Mouse (Mus musculus) limb, embryonic 12.5 days (tissue): ENCODE measurements at regions not wholly inside any gene's neighbourhood (a gene's known extent, or its start where the extent isn't known, plus 50 kb on each side); places are given as distances from the start of the nearest gene placed in this dataset.

Source experiments
- ATAC-seq: fragments of 200-750 bp; cut with Nextera tagmentation; 2 replicates; pipeline ENCODE4 v1.8.0; 2017; ENCODE audit warnings: low read depth, moderate TSS enrichment; ENCODE audit not compliant: insufficient number of reproducible peaks, insufficient read depth, low FRiP score, low TSS enrichment
- H3K27ac ChIP-seq: fragments of 300-500 bp; sonication (generic); 2 replicates; pipeline ENCODE4 v1.5.1; 2016; ENCODE audit warnings: mild to moderate bottlenecking, moderate library complexity
- H3K27me3 ChIP-seq: fragments of 300-500 bp; sonication (generic); 2 replicates; pipeline ENCODE4 v1.6.1; 2016; ENCODE audit warnings: mild to moderate bottlenecking, moderate library complexity
- H3K36me3 ChIP-seq: fragments of 300-500 bp; sonication (generic); 2 replicates; pipeline ENCODE4 v1.6.1; 2016; ENCODE audit warnings: mild to moderate bottlenecking, moderate library complexity
- H3K4me1 ChIP-seq: fragments of 300-500 bp; sonication (generic); replicated peaks from 2 replicates; pipeline ENCODE4 v1.6.1; 2016
- H3K4me2 ChIP-seq: fragments of 300-500 bp; sonication (generic); 2 replicates; pipeline ENCODE4 v1.6.1; 2016; ENCODE audit warnings: mild to moderate bottlenecking, moderate library complexity
- H3K4me3 ChIP-seq: fragments of 300-500 bp; sonication (generic); replicated peaks from 2 replicates; pipeline ENCODE4 v1.5.1; 2016; ENCODE audit warnings: mild to moderate bottlenecking
- H3K9ac ChIP-seq: fragments of 300-500 bp; sonication (generic); replicated peaks from 2 replicates; pipeline ENCODE4 v1.6.1; 2016; ENCODE audit warnings: mild to moderate bottlenecking, moderate library complexity
- H3K9me3 ChIP-seq: fragments of 300-500 bp; sonication (generic); 2 replicates; pipeline ENCODE4 v1.6.1; 2016; ENCODE audit warnings: mild to moderate bottlenecking, moderate library complexity
- WGBS: fragments of 180-500 bp; shearing (Covaris S2); methylation state at CpG from one replicate; pipeline ENCODE4 v1.1.7; 2016; 5-methylcytosine and 5-hydroxymethylcytosine counted together

- no peak overlapping the region for H3K27ac ChIP-seq
- no peak for ATAC-seq
- no peaks in the 10 kb centered on the region for H3K4me1 ChIP-seq
- no peak overlapping the region for H3K4me2 ChIP-seq
- 76% methylated on average over 2 of the region's 2 CpGs for WGBS
- H3K27me3 ChIP-seq, result no peaks in the 10 kb centered on the region
- no peaks in the 10 kb centered on the region for H3K9me3 ChIP-seq
- no peaks in the 10 kb centered on the region for H3K36me3 ChIP-seq
- no peak overlapping the region for H3K9ac ChIP-seq
- H3K4me3 ChIP-seq, result no peak overlapping the region
These were observed 658.6 kb downstream of the Ofcc1 start for GRCm38 (mm10) chr13:39702621-39703020.

DNA sequence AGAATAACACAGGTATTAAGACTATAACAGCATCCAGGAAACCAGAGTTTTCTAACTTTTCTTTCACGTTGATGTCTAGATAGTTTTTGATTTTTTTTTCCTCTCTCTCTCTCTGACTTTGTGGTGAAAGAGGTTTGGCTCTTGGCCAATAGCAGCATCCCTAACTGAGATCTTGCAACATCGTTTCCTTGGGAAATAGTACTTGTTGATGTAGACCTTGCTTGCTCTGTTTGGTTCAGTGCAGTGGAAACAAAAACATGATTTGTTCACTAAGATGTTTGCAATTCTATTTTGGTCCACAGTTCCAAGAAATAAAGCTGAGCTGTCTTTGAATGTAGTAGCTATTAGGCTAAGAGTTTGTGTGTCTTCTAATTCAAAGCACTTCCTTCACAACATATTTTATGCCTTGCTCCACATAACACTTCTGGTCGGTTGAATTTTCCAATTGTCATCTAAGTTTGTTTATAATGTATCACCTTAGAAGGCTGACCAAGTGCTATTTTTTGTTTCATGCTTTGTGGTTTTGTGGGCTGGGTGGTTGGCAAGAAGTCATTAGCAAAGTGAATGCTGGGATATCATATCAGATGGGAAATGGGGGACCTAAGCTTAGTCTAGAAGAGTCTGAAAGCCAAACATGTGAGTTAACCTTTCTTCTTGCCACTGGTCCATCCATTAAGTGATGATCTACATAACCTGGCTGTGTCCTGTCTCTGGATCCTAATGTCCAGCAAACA is 669.8 kb downstream of the Ofcc1 start:
- no peak overlapping the region for H3K9ac ChIP-seq
- no peaks in the 10 kb centered on the region for H3K4me1 ChIP-seq
- H3K4me2 ChIP-seq, result no peak overlapping the region
- no peak for ATAC-seq
- no peak overlapping the region for H3K27ac ChIP-seq
- no peaks in the 10 kb centered on the region for H3K27me3 ChIP-seq
- H3K4me3 ChIP-seq, result no peak overlapping the region
- no peaks in the 10 kb centered on the region for H3K9me3 ChIP-seq
- no peaks in the 10 kb centered on the region for H3K36me3 ChIP-seq
- WGBS, result 81% methylated on average over 3 of the region's 3 CpGs

GRCm38 (mm10) chr13:39664548-39664947 is 696.7 kb downstream of the Ofcc1 start:
- H3K4me1 ChIP-seq, result no peaks in the 10 kb centered on the region
- ATAC-seq, result no peak
- H3K9me3 ChIP-seq, result no peaks in the 10 kb centered on the region
- H3K4me2 ChIP-seq, result no peak overlapping the region
- H3K36me3 ChIP-seq, result no peaks in the 10 kb centered on the region
- no peak overlapping the region for H3K4me3 ChIP-seq
- H3K27me3 ChIP-seq, result no peaks in the 10 kb centered on the region
- 95% methylated on average over 1 of the region's 1 CpGs for WGBS
- H3K9ac ChIP-seq, result no peak overlapping the region
- H3K27ac ChIP-seq, result no peak overlapping the region

- Histone ChIP-seq H3K9ac (no peak overlapping the region), H3K4me2 (peak overlapping the region; percentile 43)
- no peak for ATAC-seq
These were observed 688.8 kb upstream of the Slc35b3 start for GRCm38 (mm10) chr13:39649457-39649856.

GRCm38 (mm10) chr13:39647367-39647766 is 686.7 kb upstream of the Slc35b3 start:
- H3K4me1 ChIP-seq, result peaks cover 7% of the 10 kb centered on the region; the same call in 1 of the 2 replicates
- H3K36me3 ChIP-seq, result no peaks in the 10 kb centered on the region
- H3K9me3 ChIP-seq, result no peaks in the 10 kb centered on the region
- peaks cover 24% of the 10 kb centered on the region for H3K27me3 ChIP-seq
- ATAC-seq, result no peak
- no peak overlapping the region for H3K9ac ChIP-seq
- H3K4me3 ChIP-seq, result no peak overlapping the region
- H3K27ac ChIP-seq, result no peak overlapping the region
- 15% methylated on average over 9 of the region's 9 CpGs for WGBS
- H3K4me2 ChIP-seq, result no peak overlapping the region

More at GRCm38 (mm10) chr13:39649457-39649856, 688.8 kb upstream of the Slc35b3 start:
- Histone ChIP-seq H3K9me3 (no peaks in the 10 kb centered on the region), H3K27me3 (peaks cover 24% of the 10 kb centered on the region), H3K4me1 (peaks cover 7% of the 10 kb centered on the region; the same call in 1 of the 2 replicates), H3K4me3 (no peak overlapping the region), H3K36me3 (no peaks in the 10 kb centered on the region), H3K27ac (no peak overlapping the region)
- 33% methylated on average over 12 of the region's 12 CpGs for WGBS

- WGBS, result 83% methylated on average over 8 of the region's 8 CpGs
- Histone ChIP-seq H3K4me3 (no peak overlapping the region), H3K9ac (no peak overlapping the region), H3K27ac (no peak overlapping the region), H3K4me1 (no peaks in the 10 kb centered on the region), H3K27me3 (no peaks in the 10 kb centered on the region), H3K4me2 (no peak overlapping the region), H3K9me3 (no peaks in the 10 kb centered on the region), H3K36me3 (no peaks in the 10 kb centered on the region)
- ATAC-seq, result no peak
These were observed 670.9 kb upstream of the Slc35b3 start for GRCm38 (mm10) chr13:39631506-39632132.
